Mouse (Mus musculus): ENCODE data around the gene Msantd4. TPM values are rescaled to one million over a fixed set of nuclear protein-coding genes. Genes with fewer than 3 reads are reported as not detected.
A peak's percentile ranks its signal among the peaks of the same experiment; 100 is the strongest.
"Not testable (repeated sequence)": the region's sequence is repeated elsewhere in the genome, so short reads cannot be mapped to it uniquely, and the experiment has no call there.

The Msantd4 gene
- polyA plus RNA-seq (2015; fragmentation: Nextera tagmentation; extraction: Ambion mirVana) = 27.9 and 33.0 TPM in 2 replicates

DNA sequence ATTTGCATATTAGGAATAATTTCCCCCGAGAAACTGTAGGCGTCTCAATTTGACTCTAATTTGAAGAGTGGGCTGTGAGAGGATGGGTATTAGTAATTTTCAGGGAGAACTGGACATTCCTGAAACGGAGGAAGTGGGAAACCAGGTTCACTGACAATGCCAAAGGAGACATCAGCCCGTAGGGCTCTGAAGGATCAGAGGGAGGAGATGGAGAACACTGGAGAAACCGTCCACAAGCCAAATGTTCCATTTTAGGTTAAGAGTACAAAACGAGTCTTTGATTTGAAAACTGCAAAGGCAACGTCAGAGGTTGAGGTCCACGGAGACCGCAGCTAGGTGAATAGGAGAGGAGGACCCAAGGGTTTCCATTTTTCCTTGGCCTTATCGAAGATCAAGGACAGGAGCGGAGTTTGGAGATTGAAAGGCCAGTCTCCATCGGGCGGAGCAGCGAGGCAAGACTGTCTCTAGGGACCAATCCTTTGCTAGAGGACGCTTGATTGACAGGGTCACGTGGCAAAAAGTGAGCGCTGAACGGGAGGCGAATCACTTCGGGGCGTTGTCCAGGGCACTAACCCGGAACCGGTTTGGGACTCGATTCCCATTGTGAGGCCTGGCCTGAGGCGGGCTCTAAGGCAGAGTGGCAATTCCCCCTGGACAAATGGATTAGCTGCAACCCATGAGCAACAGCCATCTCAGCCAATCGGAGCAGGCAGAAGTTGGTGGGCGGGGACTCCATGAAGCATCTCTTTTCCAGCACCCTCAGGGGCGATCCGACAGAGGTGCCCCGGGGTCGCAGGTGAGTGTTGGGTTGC, at the start of gene Msantd4:
TSS of gene Msantd4 (plus strand) at position 735 of the 812 bp plus-strand sequence.
- H3K9me3 ChIP-seq (ENCODE audit: control insufficient read depth) = no peaks in the 10 kb centered on the region
- no peaks in the 10 kb centered on the region for H3K27me3 ChIP-seq (replicated peaks; ENCODE audit: control insufficient read depth, insufficient read depth, low read length)
- peak; percentile 10; the same call in 1 of the 2 replicates for TF ChIP-seq CTCF (IDR thresholded peaks at IDR 0.05; ENCODE audit: low read depth)
- H3K27ac ChIP-seq (ENCODE audit: low read depth, low read length) = peak within 1 kb of the TSS; percentile 70
- peak; percentile 100 for ATAC-seq
- peak within 1 kb of the TSS; percentile 74 for H3K4me2 ChIP-seq (replicated peaks; ENCODE audit: low read depth)
- no peaks in the 10 kb centered on the region for H3K36me3 ChIP-seq (ENCODE audit: control insufficient read depth, insufficient read depth)
- H3K9ac ChIP-seq (ENCODE audit: low read depth, low read length) = peak within 1 kb of the TSS; percentile 40
- H3K4me3 ChIP-seq (ENCODE audit: low read depth, low read length) = peak within 1 kb of the TSS; percentile 75
- no peaks in the 10 kb centered on the region for H3K4me1 ChIP-seq (replicated peaks; ENCODE audit: control insufficient read depth, insufficient read depth, low read length)
- WGBS = 3% methylated on average over 31 of the region's 31 CpGs

DNA sequence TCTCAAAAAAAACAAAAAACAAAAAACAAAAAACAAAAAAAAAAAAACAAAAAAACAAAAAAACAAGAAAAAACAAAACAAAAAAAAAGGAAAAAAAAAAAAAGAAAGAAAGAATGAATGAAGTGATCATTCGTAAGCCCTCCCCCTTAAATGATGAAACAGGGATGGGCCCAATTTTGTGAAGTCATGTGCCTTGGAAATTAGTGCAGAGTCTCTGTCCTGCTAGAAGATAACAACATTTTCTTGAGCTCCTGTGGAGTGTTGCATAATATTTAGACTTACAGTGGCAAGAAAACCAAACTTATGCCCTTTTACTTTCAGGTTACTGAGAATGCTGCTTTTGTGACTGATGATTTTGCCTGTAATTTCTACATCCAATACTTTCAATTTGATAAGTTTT, 23.2 kb upstream of the Msantd4 start:
- ATAC-seq = no peak
- H3K36me3 ChIP-seq (ENCODE audit: control insufficient read depth, insufficient read depth) = no peaks in the 10 kb centered on the region
- no peaks in the 10 kb centered on the region for H3K4me1 ChIP-seq (replicated peaks; ENCODE audit: control insufficient read depth, insufficient read depth, low read length)
- TF ChIP-seq CTCF (IDR thresholded peaks at IDR 0.05; ENCODE audit: low read depth) = no peak
- WGBS = 87% methylated on average over 1 of the region's 1 CpGs
- no peak overlapping the region for H3K27ac ChIP-seq (ENCODE audit: low read depth, low read length)
- H3K4me3 ChIP-seq (ENCODE audit: low read depth, low read length) = no peak overlapping the region
- H3K4me2 ChIP-seq (replicated peaks; ENCODE audit: low read depth) = no peak overlapping the region
- no peaks in the 10 kb centered on the region for H3K27me3 ChIP-seq (replicated peaks; ENCODE audit: control insufficient read depth, insufficient read depth, low read length)
- no peak overlapping the region for H3K9ac ChIP-seq (ENCODE audit: low read depth, low read length)
- no peaks in the 10 kb centered on the region for H3K9me3 ChIP-seq (ENCODE audit: control insufficient read depth)

DNA sequence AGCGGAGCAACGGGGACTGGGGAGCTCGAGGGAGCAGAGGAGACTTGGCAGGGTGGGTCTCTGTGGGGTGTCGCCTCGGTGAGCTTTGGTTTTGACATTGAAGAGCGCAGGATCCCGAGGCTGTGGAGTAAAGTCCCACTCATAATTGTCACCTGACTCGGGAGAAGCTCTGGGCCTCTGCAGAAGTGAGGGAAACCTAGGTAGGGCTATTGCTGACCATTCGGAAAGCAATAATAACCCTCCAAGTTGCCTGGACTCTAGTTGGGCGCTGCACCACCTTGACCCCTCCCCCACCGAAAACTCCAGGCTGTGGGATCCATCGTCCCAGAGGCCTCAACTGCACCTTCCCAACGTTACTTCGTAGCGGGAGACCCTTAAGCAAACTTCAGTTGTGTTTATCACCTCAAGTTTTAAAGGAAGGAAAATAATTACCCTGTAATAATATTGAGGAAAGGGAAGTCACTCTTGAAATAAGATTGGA, 318 bp downstream of the Msantd4 start:
- peak; percentile 93 for ATAC-seq

DNA sequence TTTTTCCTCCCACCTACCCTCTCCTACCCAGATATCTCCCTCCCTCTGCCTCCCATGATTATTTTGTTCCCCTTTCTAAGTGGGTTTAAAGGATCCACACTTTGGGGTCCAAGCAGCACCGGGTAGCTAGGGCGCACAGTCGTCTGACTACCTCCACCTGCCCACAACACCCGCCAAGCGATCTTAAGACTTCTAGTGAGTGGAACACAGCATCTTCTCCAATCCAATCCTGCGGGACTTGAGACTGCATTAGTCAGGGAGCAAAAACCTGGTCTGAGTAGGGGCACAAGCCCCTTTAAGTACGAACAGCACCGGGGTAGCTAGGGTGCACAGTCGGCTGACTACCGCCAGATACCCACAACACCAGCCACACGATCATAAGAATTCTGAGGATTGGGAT, 24.4 kb downstream of the Msantd4 start:
- H3K4me3 ChIP-seq (ENCODE audit: low read depth, low read length); H3K9me3 ChIP-seq (ENCODE audit: control insufficient read depth); H3K27ac ChIP-seq (ENCODE audit: low read depth, low read length); H3K27me3 ChIP-seq (replicated peaks; ENCODE audit: control insufficient read depth, insufficient read depth, low read length); H3K9ac ChIP-seq (ENCODE audit: low read depth, low read length); H3K36me3 ChIP-seq (ENCODE audit: control insufficient read depth, insufficient read depth); H3K4me2 ChIP-seq (replicated peaks; ENCODE audit: low read depth); ATAC-seq; H3K4me1 ChIP-seq (replicated peaks; ENCODE audit: control insufficient read depth, insufficient read depth, low read length): not testable (repeated sequence)
- WGBS = 91% methylated on average over 11 of the region's 11 CpGs

More for the DNA sequence above, 318 bp downstream of the Msantd4 start:
- Histone ChIP-seq H3K27ac (ENCODE audit: low read depth, low read length) (peak overlapping the region; percentile 68), H3K4me1 (replicated peaks; ENCODE audit: control insufficient read depth, insufficient read depth, low read length) (no peaks in the 10 kb centered on the region), H3K36me3 (ENCODE audit: control insufficient read depth, insufficient read depth) (no peaks in the 10 kb centered on the region), H3K27me3 (replicated peaks; ENCODE audit: control insufficient read depth, insufficient read depth, low read length) (no peaks in the 10 kb centered on the region), H3K4me2 (replicated peaks; ENCODE audit: low read depth) (peak overlapping the region; percentile 74), H3K4me3 (ENCODE audit: low read depth, low read length) (peak overlapping the region; percentile 75), H3K9ac (ENCODE audit: low read depth, low read length) (peak overlapping the region; percentile 40), H3K9me3 (ENCODE audit: control insufficient read depth) (no peaks in the 10 kb centered on the region)
- no peak for TF ChIP-seq CTCF (IDR thresholded peaks at IDR 0.05; ENCODE audit: low read depth)
- WGBS = under 1% methylated on average over 15 of the region's 15 CpGs

Small RNA genes within 50 kb of the gene (microRNA-seq; reads per million reads assigned to microRNA genes)
- gene Gm23992 = not detected

Other genes starting within 250 kb of the Msantd4 start
- gene Aasdhppt, start 67.1 kb upstream of the Msantd4 start, polyA plus RNA-seq (2015; fragmentation: Nextera tagmentation; extraction: Ambion mirVana) = 17.4 and 19.1 TPM in 2 replicates
- 6.1 and 6.3 TPM in 2 replicates for gene Kbtbd3, start 66.7 kb upstream of the Msantd4 start, polyA plus RNA-seq (2015; fragmentation: Nextera tagmentation; extraction: Ambion mirVana)

Measured in intestine, postnatal 0 days (tissue).